Mouse (Mus musculus) frontal cortex, adult 2 months (tissue): ENCODE data around the gene Dnajc9. TPM values are rescaled to one million over a fixed set of nuclear protein-coding genes. Genes with fewer than 3 reads are reported as not detected.

Source experiments
- DNase-seq, 2 experiments: peaks; one replicate each; pipeline ENCODE4 v3.0.0; 2022; ENCODE audit warnings: low spot score in 1 of 2; ENCODE audit errors: extremely low spot score in 1 of 2
- polyA plus RNA-seq: library from polyadenylated mRNA; depleted of rRNA; stranded (reverse); fragments of >200 nt; gene quantifications from 2 replicates; pipeline ENCODE4 v1.2.3, GENCODE M21; 2012; rRNA removed

Dnajc9 gene
- polyA plus RNA-seq, 1 experiment = 52.2 TPM

GRCm38 (mm10) chr14:20368271-20368670 lies 20.4 kb downstream of the Dnajc9 start:
- no peak for DNase-seq

GRCm38 (mm10) chr14:20363230-20363629 lies 25.5 kb downstream of the Dnajc9 start:
- no peak for DNase-seq

- DNase-seq = peak; percentile 88 to 97
Observed at GRCm38 (mm10) chr14:20347991-20348541, 40.6 kb downstream of the Dnajc9 start, which contains the start of the genes Ecd and Fam149b. Gene Ecd (minus strand): TSS chr14:20348121. Gene Fam149b (plus strand): TSS chr14:20348162.

- peak in 1 of 2 experiments; percentile 47 for DNase-seq
Observed at GRCm38 (mm10) chr14:20347441-20347990, 41.2 kb downstream of the Dnajc9 start.

DNA sequence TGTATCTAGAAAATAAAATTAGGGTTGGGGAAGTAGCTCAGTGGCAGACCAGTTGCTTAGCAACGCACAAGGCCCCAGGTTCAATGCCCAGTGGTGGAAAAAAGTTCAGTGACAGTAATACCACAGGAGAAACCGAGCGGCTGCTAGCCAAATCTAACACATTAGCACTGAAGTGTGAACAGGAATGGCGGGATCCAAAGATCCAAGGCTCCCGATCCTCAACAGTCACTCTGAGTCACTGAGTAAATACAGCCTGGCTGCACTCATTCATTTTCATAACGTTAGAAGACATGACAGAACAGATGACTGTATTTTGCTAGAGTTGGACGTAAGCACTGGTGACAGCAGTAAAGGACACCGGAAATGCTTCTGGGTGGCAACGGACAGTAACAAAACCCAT lies 42.8 kb downstream of the Dnajc9 start:
- peak in 1 of 2 experiments; percentile 33 for DNase-seq

GRCm38 (mm10) chr14:20340866-20341265 lies 47.8 kb downstream of the Dnajc9 start:
- DNase-seq = no peak

DNA sequence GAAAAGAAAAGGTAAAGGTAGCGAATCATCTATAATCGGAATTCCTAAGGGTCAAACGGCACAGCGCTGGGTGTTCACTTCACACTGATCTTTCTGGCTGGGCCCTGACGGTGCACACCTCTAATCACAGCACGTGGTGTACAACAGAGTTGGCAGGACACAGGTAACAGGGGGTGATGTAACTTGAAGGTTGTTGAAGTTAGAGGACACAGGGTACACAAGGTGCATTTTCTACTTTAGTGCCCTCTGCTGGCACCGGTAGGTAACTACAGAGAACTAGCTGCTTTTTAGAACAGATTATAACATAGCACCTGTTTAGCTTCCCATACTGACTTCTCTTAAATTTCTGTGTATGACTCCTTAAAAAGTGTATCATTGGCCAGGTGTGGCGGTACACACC lies 48.6 kb downstream of the Dnajc9 start:
- no peak for DNase-seq

- no peak for DNase-seq
Observed at GRCm38 (mm10) chr14:20339415-20339814, 49.3 kb downstream of the Dnajc9 start.

Other genes with a start within 250 kb of the Dnajc9 start
- gene Kcnk5, start 207.1 kb downstream of the Dnajc9 start, polyA plus RNA-seq = 0.80 and 0.86 TPM in 2 replicates
- not detected in 2 replicates for gene Kcnk16, start 119.7 kb downstream of the Dnajc9 start, polyA plus RNA-seq
- 26.7 and 38.3 TPM in 2 replicates for gene Nudt13, start 94.2 kb downstream of the Dnajc9 start, polyA plus RNA-seq
- gene Ecd, start 40.8 kb downstream of the Dnajc9 start, polyA plus RNA-seq = 30.9 and 31.3 TPM in 2 replicates
- gene Fam149b, start 40.7 kb downstream of the Dnajc9 start, polyA plus RNA-seq = 56.6 and 58.7 TPM in 2 replicates
- 39.6 and 40.3 TPM in 2 replicates for gene Mrps16, start 4.7 kb upstream of the Dnajc9 start, polyA plus RNA-seq
- gene Cfap70, start 63.3 kb upstream of the Dnajc9 start, polyA plus RNA-seq = 0.72 and 1.7 TPM in 2 replicates
- 72.6 TPM in 2 replicates for gene Anxa7, start 91.2 kb upstream of the Dnajc9 start, polyA plus RNA-seq
- gene Mss51, start 108.0 kb upstream of the Dnajc9 start, polyA plus RNA-seq = 0.36 and 0.62 TPM in 2 replicates
- 173 and 179 TPM in 2 replicates for gene Ppp3cb, start 157.7 kb upstream of the Dnajc9 start, polyA plus RNA-seq